Mouse (Mus musculus) midbrain, embryonic 12.5 days (tissue): ENCODE measurements at regions not wholly inside any gene's neighbourhood (a gene's known extent, or its start where the extent isn't known, plus 50 kb on each side); places are given as distances from the start of the nearest gene placed in this dataset.

Experiments used
- ATAC-seq: fragments of 200-750 bp; cut with Nextera tagmentation; 2 replicates; pipeline ENCODE4 v1.8.0; 2017; ENCODE audit warnings: low read depth, moderate TSS enrichment, moderate library complexity; ENCODE audit not compliant: low FRiP score
- H3K27ac ChIP-seq: fragments of 300-500 bp; sonication (generic); replicated peaks from 2 replicates; pipeline ENCODE4 v1.5.1; 2016; ENCODE audit warnings: mild to moderate bottlenecking
- H3K27me3 ChIP-seq: fragments of 300-500 bp; sonication (generic); 2 replicates; pipeline ENCODE4 v1.6.1; 2016; ENCODE audit warnings: mild to moderate bottlenecking
- H3K36me3 ChIP-seq: fragments of 300-500 bp; sonication (generic); 2 replicates; pipeline ENCODE4 v1.6.1; 2016
- H3K4me1 ChIP-seq: fragments of 300-500 bp; sonication (generic); 2 replicates; pipeline ENCODE4 v1.6.1; 2016
- H3K4me2 ChIP-seq: fragments of 300-500 bp; sonication (generic); replicated peaks from 2 replicates; pipeline ENCODE4 v1.6.1; 2016; ENCODE audit warnings: mild to moderate bottlenecking, moderate library complexity
- H3K4me3 ChIP-seq: fragments of 300-500 bp; sonication (generic); 2 replicates; pipeline ENCODE4 v1.5.1; 2016; ENCODE audit warnings: mild to moderate bottlenecking
- H3K9ac ChIP-seq: fragments of 300-500 bp; sonication (generic); replicated peaks from 2 replicates; pipeline ENCODE4 v1.6.1; 2016; ENCODE audit warnings: mild to moderate bottlenecking, moderate library complexity
- H3K9me3 ChIP-seq: fragments of 300-500 bp; sonication (generic); 2 replicates; pipeline ENCODE4 v1.6.1; 2016; ENCODE audit warnings: mild to moderate bottlenecking
- WGBS: fragments of 180-500 bp; shearing (Covaris S2); methylation state at CpG from one replicate; pipeline ENCODE4 v1.1.7; 2016; 5-methylcytosine and 5-hydroxymethylcytosine counted together

DNA sequence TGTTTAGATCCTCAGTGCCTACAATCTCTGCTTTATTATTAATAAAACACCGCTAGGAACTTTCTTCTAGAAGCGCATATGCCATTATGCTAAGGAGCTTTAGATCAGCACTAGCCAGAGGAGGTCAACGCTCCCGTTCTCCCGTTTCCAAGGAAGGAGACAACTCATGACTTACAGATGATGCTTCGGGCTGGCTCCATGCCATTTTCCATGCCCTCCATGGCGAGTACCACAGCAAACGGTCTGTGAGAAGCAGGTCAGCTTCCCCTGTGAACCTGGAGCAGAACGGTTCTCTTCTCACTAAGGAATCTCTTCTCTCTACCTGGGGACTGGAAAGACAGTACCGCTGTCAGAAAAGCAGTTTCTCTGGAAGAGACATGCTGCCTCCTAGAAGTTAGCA, 559.8 kb downstream of the Tox3 start:
- H3K27ac ChIP-seq = no peak overlapping the region
- H3K9me3 ChIP-seq = no peaks in the 10 kb centered on the region
- H3K4me1 ChIP-seq = peaks cover 14% of the 10 kb centered on the region
- no peaks in the 10 kb centered on the region for H3K36me3 ChIP-seq
- peaks cover 18% of the 10 kb centered on the region for H3K27me3 ChIP-seq
- H3K4me2 ChIP-seq = no peak overlapping the region
- H3K9ac ChIP-seq = no peak overlapping the region
- WGBS = 87% methylated on average over 10 of the region's 10 CpGs
- no peak for ATAC-seq
- no peak overlapping the region for H3K4me3 ChIP-seq

DNA sequence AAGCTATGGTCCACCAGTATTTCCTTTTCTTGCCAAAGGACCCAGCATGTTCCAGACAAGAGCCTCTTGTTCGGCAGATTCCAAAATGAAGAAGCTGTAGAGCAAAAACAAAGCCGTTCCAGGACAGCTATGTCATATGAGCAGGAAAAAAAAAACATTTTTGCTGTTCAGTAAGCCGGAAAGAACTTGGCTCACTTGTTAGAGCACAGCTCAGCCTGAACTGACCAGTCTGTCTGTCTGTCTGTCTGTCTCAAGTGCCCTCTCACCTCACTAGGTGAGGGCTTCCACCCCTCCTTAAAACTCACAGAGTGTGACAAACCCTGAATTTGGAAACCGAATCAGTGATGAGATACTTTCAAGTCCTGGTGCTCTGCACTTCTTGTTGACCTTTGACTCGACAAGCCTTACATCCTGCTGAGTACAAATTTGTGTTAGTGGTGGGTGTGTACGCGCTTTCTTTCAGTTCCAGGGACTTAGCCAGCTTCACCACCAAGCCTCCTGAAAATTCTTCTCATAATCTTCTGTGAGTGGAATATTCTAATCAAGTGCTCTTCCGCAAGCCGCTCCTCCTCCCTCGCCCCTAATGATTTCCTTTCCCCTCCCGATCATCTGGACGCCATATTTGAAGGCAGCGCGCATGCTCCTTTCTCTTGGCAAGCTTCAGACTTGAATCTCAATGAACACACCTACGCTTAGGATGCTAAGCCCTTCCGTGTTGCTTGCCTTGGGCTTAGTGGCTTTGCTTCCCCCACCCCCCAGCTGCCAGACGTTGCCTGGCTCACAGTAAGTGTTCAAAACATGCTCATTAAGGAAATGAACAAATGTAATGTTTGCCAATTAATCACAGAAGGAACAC, 560.9 kb downstream of the Tox3 start:
- Histone ChIP-seq H3K36me3 (no peaks in the 10 kb centered on the region), H3K9ac (no peak overlapping the region), H3K27me3 (peaks cover 21% of the 10 kb centered on the region), H3K4me2 (no peak overlapping the region; the same call in 1 of the 2 replicates), H3K9me3 (no peaks in the 10 kb centered on the region), H3K4me3 (no peak overlapping the region), H3K4me1 (peaks cover 24% of the 10 kb centered on the region), H3K27ac (no peak overlapping the region)
- ATAC-seq = no peak
- 56% methylated on average over 17 of the region's 17 CpGs for WGBS

DNA sequence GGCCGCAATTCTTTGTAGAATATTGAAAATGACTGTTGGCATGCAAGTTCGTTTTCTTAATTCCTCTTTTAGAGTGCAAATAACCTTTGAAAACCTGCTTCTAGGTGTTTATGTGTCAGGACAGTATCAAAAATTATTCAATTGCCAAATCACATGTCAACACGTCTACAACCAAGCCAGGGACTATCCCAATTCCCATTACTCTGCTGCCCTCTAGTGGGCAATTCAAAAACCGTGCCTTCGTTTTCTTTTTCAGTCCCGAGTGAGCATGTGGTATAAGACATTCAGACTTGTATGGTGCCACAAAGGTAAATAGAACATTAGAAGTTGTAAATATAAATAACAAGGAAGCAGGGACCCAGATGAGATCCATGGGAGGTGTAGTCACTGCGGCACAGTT, 563.1 kb downstream of the Tox3 start:
- no peaks in the 10 kb centered on the region for H3K9me3 ChIP-seq
- ATAC-seq = no peak
- H3K9ac ChIP-seq = no peak overlapping the region
- no peak overlapping the region for H3K4me2 ChIP-seq
- no peak overlapping the region for H3K4me3 ChIP-seq
- no peaks in the 10 kb centered on the region for H3K36me3 ChIP-seq
- H3K4me1 ChIP-seq = peaks cover 35% of the 10 kb centered on the region
- 17% methylated on average over 7 of the region's 7 CpGs for WGBS
- H3K27ac ChIP-seq = no peak overlapping the region
- H3K27me3 ChIP-seq = peaks cover 26% of the 10 kb centered on the region

DNA sequence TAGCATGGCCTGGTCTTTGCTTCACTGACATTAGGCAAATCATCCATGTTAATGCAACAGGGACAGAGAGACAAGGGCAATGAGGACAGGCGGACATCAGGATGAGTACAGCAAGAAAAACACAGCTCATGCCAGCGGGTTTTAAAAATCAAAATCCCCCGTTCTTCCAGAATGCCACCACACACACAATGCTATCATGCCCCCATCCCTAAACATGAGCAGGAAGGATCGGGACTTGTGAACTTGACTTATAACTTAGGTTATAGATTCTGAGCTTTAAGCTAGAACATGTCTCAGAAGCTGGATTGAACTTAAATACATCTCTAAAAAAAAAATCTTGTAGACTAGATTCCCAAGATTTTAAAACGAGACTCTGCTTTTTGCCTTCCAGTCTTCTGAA, 564.8 kb downstream of the Tox3 start:
- Histone ChIP-seq H3K27me3 (peaks cover 26% of the 10 kb centered on the region), H3K4me2 (no peak overlapping the region), H3K36me3 (no peaks in the 10 kb centered on the region), H3K4me3 (no peak overlapping the region), H3K27ac (no peak overlapping the region), H3K9ac (no peak overlapping the region), H3K9me3 (no peaks in the 10 kb centered on the region), H3K4me1 (peaks cover 35% of the 10 kb centered on the region)
- ATAC-seq = no peak
- 72% methylated on average over 5 of the region's 5 CpGs for WGBS

DNA sequence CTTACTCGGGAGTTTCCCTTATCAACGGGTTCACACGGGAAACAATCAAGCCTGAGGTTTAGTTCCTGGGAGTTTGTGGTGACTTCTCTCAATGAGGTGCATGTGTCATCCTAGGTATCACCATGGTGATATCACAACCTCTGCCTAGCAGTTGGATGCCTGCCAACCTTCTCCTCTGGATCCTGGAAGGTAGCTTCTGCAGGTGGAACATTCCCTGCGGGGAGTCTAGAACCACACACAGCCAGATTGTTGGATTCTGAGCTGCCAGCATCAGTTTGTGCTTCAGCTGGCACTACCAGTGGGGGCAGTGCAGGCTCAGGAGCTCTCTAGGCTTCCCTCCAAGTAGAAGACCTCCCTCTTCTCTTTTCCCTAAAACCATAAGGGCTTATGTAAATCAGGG, 581.8 kb downstream of the Tox3 start:
- no peaks in the 10 kb centered on the region for H3K9me3 ChIP-seq
- ATAC-seq = no peak
- no peaks in the 10 kb centered on the region for H3K4me1 ChIP-seq
- H3K4me3 ChIP-seq = no peak overlapping the region
- no peak overlapping the region for H3K27ac ChIP-seq
- no peaks in the 10 kb centered on the region for H3K27me3 ChIP-seq
- H3K36me3 ChIP-seq = no peaks in the 10 kb centered on the region
- WGBS = 71% methylated on average over 4 of the region's 4 CpGs
- H3K9ac ChIP-seq = no peak overlapping the region
- H3K4me2 ChIP-seq = no peak overlapping the region

DNA sequence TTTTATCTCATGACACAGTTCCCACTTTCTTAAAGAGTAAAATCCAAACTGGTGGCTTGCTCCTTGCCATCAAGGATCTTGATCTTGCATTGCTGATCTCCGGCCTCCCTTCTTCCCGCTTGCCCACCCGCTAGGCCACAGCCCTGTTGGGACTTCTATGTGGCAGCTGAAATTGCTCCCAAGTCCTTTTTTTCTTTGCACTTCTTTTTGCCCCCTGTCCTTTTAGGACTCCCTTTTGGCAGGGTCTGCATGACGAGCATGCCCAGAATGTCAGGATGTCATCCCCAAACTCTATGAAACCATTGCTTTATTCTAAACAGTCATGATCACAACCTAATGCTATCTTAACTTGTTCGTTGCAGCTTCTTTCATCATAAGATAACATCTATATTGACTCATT, 588.6 kb downstream of the Tox3 start:
- H3K4me3 ChIP-seq = no peak overlapping the region
- H3K27ac ChIP-seq = no peak overlapping the region
- no peak overlapping the region for H3K4me2 ChIP-seq
- no peaks in the 10 kb centered on the region for H3K27me3 ChIP-seq
- no peaks in the 10 kb centered on the region for H3K36me3 ChIP-seq
- H3K9ac ChIP-seq = no peak overlapping the region
- H3K4me1 ChIP-seq = no peaks in the 10 kb centered on the region; the same call in 1 of the 2 replicates
- WGBS = 92% methylated on average over 5 of the region's 5 CpGs
- ATAC-seq = no peak
- no peaks in the 10 kb centered on the region for H3K9me3 ChIP-seq

DNA sequence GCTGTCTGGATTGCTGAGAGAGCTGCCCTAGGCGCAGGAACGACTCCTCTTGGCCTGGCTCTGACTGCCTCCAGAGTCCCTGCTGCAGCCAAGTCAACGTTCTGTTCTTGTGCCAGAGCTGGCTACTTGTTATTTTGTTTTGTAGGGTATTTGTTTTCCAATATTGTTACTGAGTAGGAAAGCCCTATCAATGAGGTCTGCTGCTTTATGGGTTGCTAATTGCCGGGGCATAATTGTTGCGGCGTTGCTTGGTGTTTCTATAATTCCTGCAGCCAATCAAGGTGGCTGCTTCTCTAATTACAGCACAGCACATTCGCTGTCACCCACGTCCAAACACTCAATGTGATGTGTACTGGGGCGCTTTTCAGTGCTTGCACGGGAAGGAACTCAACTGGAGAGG, 589.4 kb downstream of the Tox3 start:
- ATAC-seq = no peak
- Histone ChIP-seq H3K9me3 (no peaks in the 10 kb centered on the region), H3K27ac (no peak overlapping the region), H3K27me3 (no peaks in the 10 kb centered on the region), H3K9ac (no peak overlapping the region), H3K36me3 (no peaks in the 10 kb centered on the region), H3K4me2 (no peak overlapping the region), H3K4me3 (no peak overlapping the region), H3K4me1 (no peaks in the 10 kb centered on the region; the same call in 1 of the 2 replicates)
- 71% methylated on average over 10 of the region's 10 CpGs for WGBS

DNA sequence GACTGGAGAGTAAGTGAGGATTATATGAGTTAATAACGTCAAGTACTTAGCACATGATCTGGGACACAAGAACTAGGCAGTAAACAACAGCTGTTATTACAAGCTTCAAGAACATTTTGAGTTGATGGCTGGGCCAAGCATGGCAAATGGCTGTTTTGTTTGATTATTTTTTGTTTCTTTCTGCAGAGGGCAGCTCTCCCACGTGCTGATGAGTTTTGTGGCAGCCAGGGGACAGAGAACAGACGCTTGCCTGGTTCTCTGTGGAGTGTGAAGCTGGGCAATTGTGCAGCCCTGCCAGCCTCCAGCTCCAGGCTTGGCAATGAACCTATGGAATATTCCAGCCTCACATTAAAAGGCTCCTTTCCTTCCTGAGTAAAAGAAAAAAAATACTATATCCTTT, 592.2 kb downstream of the Tox3 start:
- no peak for ATAC-seq

DNA sequence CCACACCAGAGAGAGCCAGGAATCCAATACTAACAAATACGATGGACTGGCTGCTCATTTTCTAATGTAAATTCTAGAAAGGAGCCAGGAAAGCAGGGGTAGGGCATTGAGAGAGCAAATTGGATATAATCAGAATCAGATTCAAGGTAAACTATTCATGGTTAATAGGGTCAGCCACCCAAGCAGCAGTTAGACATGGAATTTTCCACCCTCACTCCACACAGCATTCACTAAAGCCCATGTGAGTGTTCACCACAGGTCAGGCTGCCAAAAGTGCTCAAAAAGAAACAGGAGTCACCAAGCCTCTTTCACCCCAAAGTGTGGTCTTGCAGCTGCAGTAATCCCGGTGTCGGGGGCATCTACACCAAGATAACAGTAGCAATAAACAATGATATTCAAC, 596.9 kb downstream of the Tox3 start:
- Histone ChIP-seq H3K36me3 (no peaks in the 10 kb centered on the region), H3K4me3 (no peak overlapping the region), H3K9me3 (no peaks in the 10 kb centered on the region), H3K4me1 (no peaks in the 10 kb centered on the region), H3K4me2 (no peak overlapping the region), H3K9ac (no peak overlapping the region), H3K27me3 (no peaks in the 10 kb centered on the region), H3K27ac (no peak overlapping the region)
- ATAC-seq = no peak
- 94% methylated on average over 3 of the region's 3 CpGs for WGBS

More for the DNA sequence above, 592.2 kb downstream of the Tox3 start:
- H3K27me3 ChIP-seq = no peaks in the 10 kb centered on the region
- no peaks in the 10 kb centered on the region for H3K36me3 ChIP-seq
- H3K9ac ChIP-seq = no peak overlapping the region
- H3K9me3 ChIP-seq = no peaks in the 10 kb centered on the region
- no peak overlapping the region for H3K27ac ChIP-seq
- 71% methylated on average over 3 of the region's 3 CpGs for WGBS
- H3K4me1 ChIP-seq = no peaks in the 10 kb centered on the region; the same call in 1 of the 2 replicates
- no peak overlapping the region for H3K4me3 ChIP-seq
- no peak overlapping the region for H3K4me2 ChIP-seq

DNA sequence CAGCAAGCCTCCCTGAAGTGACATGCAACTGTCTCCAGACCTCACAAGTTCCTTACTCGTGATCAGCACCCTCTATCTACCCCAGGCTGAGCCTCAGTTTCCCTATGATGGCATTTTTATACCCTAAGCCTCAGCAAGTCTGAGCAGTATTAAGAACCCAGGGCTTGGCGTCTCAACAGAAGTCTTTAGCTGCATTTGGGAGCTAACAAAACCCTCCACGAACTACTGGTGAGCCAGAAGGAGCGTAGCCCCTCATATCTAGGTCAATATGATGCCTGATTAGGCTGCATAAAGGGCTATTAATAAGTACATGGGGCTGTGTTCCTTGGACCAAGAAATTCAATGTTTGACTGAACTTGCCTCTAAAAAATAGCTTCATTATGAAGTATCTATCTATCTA, 600.4 kb downstream of the Tox3 start:
- H3K9ac ChIP-seq = no peak overlapping the region
- ATAC-seq = no peak
- no peak overlapping the region for H3K4me2 ChIP-seq

DNA sequence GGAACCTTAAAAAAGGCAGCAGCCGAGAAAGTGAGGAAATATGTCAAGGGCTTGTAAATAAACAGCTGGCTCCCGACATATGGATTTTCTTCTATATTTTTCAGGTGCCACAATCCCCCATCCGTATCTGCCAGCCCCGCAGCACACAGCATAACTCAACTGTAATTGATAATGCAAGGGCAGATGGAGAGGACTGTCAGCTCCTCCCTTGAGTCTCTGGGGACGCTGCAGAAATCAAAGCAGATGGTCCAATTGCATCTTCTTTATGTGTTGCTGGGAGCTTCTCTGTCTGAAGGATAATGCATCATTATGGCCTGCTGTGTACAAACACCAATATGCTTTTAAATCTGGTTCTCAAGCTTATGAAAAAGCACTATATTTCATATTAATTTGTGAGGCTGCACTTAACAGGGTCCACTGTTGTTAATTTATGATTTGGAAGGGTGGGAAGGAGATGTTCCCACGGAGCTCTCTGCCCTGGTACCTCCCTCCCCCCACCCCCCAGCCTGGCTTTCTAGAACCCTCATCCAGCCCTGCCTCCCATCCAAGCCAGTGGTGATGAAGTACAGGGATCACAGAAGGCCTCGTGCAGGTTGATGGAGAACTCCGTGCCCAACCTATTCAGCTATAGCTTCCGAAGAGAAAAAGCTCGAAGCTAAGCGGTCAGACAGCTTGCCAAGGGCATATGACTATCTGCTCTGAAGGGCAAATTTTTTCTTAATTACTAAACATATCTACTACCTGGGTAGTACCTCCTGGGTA, 603.7 kb downstream of the Tox3 start:
- Histone ChIP-seq H3K4me3 (no peak overlapping the region), H3K4me1 (no peaks in the 10 kb centered on the region), H3K27ac (0 out of 2 replicates have a peak overlapping the region, but pooled peaks have one; percentile 4), H3K9ac (no peak overlapping the region), H3K36me3 (no peaks in the 10 kb centered on the region), H3K9me3 (no peaks in the 10 kb centered on the region), H3K27me3 (no peaks in the 10 kb centered on the region), H3K4me2 (no peak overlapping the region)
- 81% methylated on average over 11 of the region's 11 CpGs for WGBS
- ATAC-seq = no peak

More for the DNA sequence above, 600.4 kb downstream of the Tox3 start:
- H3K4me3 ChIP-seq = no peak overlapping the region
- no peaks in the 10 kb centered on the region for H3K9me3 ChIP-seq
- H3K27ac ChIP-seq = no peak overlapping the region
- no peaks in the 10 kb centered on the region for H3K36me3 ChIP-seq
- H3K27me3 ChIP-seq = no peaks in the 10 kb centered on the region
- WGBS = 74% methylated on average over 4 of the region's 4 CpGs
- H3K4me1 ChIP-seq = no peaks in the 10 kb centered on the region

DNA sequence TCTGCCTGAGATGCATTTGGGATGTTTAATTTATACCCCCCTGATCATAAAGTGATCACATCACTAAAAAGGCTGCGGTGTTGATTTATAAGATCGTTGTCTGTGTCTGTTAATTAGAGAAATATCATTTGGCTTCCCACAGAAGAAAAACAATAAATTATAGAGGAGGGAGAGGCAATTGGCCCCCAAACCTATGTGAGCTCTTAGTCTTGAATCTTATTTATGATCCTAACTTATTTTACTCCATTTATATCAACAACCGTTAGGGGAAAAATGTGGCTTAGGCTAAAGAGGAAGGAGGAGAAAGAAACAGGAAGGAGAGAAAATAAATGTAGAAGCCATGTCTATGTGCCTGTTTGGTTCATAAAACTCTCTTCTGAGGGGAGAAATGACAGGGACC, 609.5 kb downstream of the Tox3 start:
- Histone ChIP-seq H3K27me3 (no peaks in the 10 kb centered on the region), H3K4me3 (no peak overlapping the region), H3K36me3 (no peaks in the 10 kb centered on the region), H3K4me1 (no peaks in the 10 kb centered on the region), H3K4me2 (no peak overlapping the region), H3K9me3 (no peaks in the 10 kb centered on the region), H3K27ac (no peak overlapping the region), H3K9ac (no peak overlapping the region)
- ATAC-seq = no peak
- WGBS = 100% methylated on average over 3 of the region's 3 CpGs
